Mouse (Mus musculus): ENCODE results near the gene Ankrd36. TPM values are rescaled to one million over a fixed set of nuclear protein-coding genes. Genes with fewer than 3 reads are reported as not detected.

Gene Ankrd36
- polyA plus RNA-seq, 1 experiment from 2014 or later: not detected

GRCm38 (mm10) chr11:5702271-5702956 is 132.9 kb downstream of the Ankrd36 start:
- H3K9me3 ChIP-seq: no peaks in the 10 kb centered on the region
- 81% methylated on average over 5 of the region's 5 CpGs for WGBS
- H3K36me3 ChIP-seq (replicated peaks): peaks cover 35% of the 10 kb centered on the region
- H3K4me3 ChIP-seq: no peak overlapping the region
- no peak for DNase-seq (ENCODE audit: extremely low spot score, low spot score)
- no peaks in the 10 kb centered on the region for H3K27me3 ChIP-seq (ENCODE audit: poor library complexity, severe bottlenecking)
- peaks cover 15% of the 10 kb centered on the region for H3K4me1 ChIP-seq
- H3K27ac ChIP-seq: no peak overlapping the region

DNA sequence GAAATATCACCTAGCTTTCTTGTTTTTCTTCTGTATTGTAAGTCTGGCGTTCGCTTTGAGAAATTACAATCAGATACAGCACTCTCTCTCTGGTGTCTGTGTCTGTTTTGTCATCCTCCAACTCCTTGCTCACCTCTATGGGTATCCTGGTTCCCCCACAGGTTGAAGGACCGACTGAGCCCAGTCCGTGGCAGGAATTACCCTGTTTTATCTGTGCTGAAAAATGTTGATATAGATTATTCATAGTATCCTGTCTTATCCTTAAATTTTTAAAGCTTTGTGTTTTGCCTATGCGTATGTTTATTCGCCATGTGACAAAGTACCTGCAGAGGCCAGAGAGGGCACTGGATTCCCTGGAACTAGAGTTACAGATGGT is 133.5 kb downstream of the Ankrd36 start:
- peaks cover 15% of the 10 kb centered on the region for H3K4me1 ChIP-seq
- no peak overlapping the region for H3K4me3 ChIP-seq
- H3K27ac ChIP-seq: no peak overlapping the region
- no peaks in the 10 kb centered on the region for H3K27me3 ChIP-seq (ENCODE audit: poor library complexity, severe bottlenecking)
- WGBS: 90% methylated on average over 6 of the region's 6 CpGs
- peaks cover 35% of the 10 kb centered on the region for H3K36me3 ChIP-seq (replicated peaks)
- no peaks in the 10 kb centered on the region for H3K9me3 ChIP-seq
- DNase-seq (ENCODE audit: extremely low spot score, low spot score): no peak

DNA sequence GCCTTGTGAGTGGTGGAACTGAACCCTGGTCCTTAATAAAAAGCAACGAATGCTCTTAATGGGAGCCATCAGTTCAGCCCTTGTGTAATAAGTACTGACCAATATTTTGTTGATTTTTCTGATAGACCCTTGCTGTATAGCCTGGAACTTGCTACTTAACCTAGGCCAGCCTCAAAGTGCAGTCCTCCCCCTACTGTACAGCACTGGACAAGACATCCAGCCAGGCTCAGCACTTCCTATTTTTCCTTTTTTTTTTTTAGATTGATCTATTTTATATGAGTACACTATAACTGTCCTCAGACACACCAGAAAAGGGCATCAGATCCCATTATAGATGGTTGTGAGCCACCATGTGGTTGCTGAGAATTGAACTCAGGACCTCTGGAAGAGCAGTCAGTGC is 133.9 kb downstream of the Ankrd36 start:
- Histone ChIP-seq H3K4me3 (no peak overlapping the region), H3K27ac (no peak overlapping the region), H3K4me1 (peaks cover 15% of the 10 kb centered on the region), H3K36me3 (replicated peaks) (peaks cover 35% of the 10 kb centered on the region), H3K9me3 (no peaks in the 10 kb centered on the region), H3K27me3 (ENCODE audit: poor library complexity, severe bottlenecking) (no peaks in the 10 kb centered on the region)
- 94% methylated on average over 1 of the region's 1 CpGs for WGBS
- DNase-seq (ENCODE audit: extremely low spot score, low spot score): no peak

DNA sequence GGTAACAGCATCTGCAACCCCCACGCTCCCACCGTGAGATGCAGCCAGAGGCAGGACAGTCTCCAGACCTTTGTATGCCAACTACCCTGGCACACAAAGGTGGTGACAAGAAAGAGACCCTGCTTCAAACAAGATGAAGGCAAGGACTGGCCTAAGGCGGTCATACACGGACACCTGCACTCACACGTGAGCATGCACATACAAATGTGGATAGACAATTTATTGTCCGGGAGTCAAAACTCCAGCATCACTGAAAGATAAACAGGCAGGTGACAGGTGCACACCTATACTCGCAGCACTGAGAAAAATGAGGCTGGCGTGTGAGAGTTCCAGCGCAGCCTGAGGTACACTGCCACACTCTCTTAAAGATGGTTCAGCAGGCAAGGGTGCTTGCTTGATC is 136.5 kb downstream of the Ankrd36 start:
- no peak overlapping the region for H3K27ac ChIP-seq
- no peaks in the 10 kb centered on the region for H3K27me3 ChIP-seq (ENCODE audit: poor library complexity, severe bottlenecking)
- peaks cover 35% of the 10 kb centered on the region for H3K36me3 ChIP-seq (replicated peaks)
- 94% methylated on average over 9 of the region's 9 CpGs for WGBS
- peaks cover 15% of the 10 kb centered on the region for H3K4me1 ChIP-seq
- no peak for DNase-seq (ENCODE audit: extremely low spot score, low spot score)
- peak overlapping the region; percentile 99 for H3K4me3 ChIP-seq
- no peaks in the 10 kb centered on the region for H3K9me3 ChIP-seq

DNA sequence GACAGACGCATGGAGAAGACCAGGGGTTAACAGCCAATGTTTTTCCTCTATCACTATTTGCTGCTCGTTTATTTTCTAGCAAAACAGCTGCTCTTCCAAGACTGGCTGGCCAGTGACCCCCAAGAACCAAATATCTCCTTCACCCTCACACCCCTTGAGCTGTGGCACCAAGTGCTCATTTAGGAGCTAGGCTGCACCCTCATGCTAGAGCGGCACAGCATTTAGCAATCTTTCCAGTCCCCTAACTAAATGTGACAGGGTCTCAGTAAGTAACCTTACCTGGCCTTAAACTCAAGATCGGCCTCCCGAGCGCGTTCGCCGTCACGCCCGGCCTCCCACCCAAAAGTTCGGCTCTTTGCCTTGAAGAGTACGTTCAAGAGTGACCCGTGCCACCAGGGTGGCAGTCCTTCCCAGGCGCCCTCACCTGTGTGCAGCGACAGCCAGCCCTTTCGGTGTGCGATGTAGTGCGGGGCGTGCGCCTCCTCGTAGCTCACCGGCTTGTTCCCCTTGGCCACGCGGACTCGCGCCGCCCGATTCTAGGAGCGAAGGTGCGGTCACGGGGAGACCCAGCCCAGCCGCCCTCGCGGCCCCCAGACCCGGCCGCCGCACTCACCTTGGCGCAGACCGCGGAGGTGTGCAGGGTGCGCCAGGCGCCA is 137.5 kb downstream of the Ankrd36 start:
- H3K4me1 ChIP-seq: peaks cover 15% of the 10 kb centered on the region
- H3K27ac ChIP-seq: peak overlapping the region; percentile 97
- DNase-seq (ENCODE audit: extremely low spot score, low spot score): no peak
- peaks cover 35% of the 10 kb centered on the region for H3K36me3 ChIP-seq (replicated peaks)
- H3K4me3 ChIP-seq: peak overlapping the region; percentile 99
- no peaks in the 10 kb centered on the region for H3K9me3 ChIP-seq
- no peaks in the 10 kb centered on the region for H3K27me3 ChIP-seq (ENCODE audit: poor library complexity, severe bottlenecking)
- 2% methylated on average over 43 of the region's 43 CpGs for WGBS

- Histone ChIP-seq H3K4me3 (peak overlapping the region; percentile 99), H3K36me3 (replicated peaks) (peaks cover 31% of the 10 kb centered on the region), H3K9me3 (no peaks in the 10 kb centered on the region), H3K27me3 (ENCODE audit: poor library complexity, severe bottlenecking) (no peaks in the 10 kb centered on the region), H3K4me1 (peaks cover 15% of the 10 kb centered on the region), H3K27ac (peak overlapping the region; percentile 97)
- peak; percentile 92 for DNase-seq (ENCODE audit: extremely low spot score, low spot score)
- 20% methylated on average over 47 of the region's 50 CpGs for WGBS
Measured at GRCm38 (mm10) chr11:5707530-5708353, 138.3 kb downstream of the Ankrd36 start.

DNA sequence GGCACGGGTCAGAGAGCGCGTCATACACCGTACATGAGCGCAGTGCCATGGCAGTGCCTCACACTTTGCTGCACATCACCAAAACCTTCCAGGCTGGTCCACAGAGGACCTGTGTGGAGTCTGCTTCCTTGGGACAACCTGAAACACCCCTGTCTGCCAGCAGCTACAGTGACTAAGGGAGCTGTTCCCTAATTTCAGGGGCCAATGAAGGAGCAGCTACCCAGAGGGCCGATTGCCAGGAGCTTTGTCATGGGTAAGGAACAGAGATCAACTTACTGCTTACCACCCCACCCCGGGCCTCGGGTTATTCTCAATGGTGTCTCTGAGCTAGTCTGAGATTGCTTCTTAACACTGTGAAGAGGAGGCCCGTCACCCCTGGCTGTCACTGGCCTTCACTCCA is 145.7 kb downstream of the Ankrd36 start:
- H3K4me1 ChIP-seq: no peaks in the 10 kb centered on the region
- H3K36me3 ChIP-seq (replicated peaks): peaks cover 45% of the 10 kb centered on the region
- no peak overlapping the region for H3K4me3 ChIP-seq
- DNase-seq (ENCODE audit: extremely low spot score, low spot score): no peak
- H3K27me3 ChIP-seq (ENCODE audit: poor library complexity, severe bottlenecking): no peaks in the 10 kb centered on the region
- H3K9me3 ChIP-seq: no peaks in the 10 kb centered on the region
- WGBS: 91% methylated on average over 9 of the region's 9 CpGs
- no peak overlapping the region for H3K27ac ChIP-seq

DNA sequence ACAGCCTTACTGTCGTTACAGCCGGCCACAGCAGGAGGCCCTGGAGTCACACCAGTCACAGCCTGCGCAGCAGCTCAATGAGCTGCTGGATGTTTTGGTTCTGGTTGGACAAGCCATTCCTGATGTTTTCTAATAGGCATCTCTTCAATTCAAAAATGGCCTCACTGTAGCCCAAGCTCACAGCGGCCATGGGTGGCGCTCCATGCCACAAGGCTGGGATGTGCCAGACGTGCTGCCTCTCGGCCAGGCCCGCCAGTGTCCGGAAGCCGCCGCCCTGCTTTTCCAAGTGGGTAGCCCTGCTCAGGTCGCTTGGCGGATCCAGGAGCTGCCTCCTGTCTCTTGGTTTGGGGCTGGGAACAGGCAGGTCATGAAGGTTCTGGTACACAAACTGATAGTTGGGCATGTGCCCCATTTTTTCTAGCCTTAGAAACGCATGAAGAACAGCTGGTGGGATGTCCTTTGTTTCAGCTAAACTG is 146.2 kb downstream of the Ankrd36 start, which contains the start of gene Mrps24:
TSS of gene Mrps24 (minus strand) at position 51 of the 476 bp plus-strand sequence.
- H3K36me3 ChIP-seq (replicated peaks): peaks cover 45% of the 10 kb centered on the region
- 83% methylated on average over 14 of the region's 14 CpGs for WGBS
- no peaks in the 10 kb centered on the region for H3K4me1 ChIP-seq
- H3K9me3 ChIP-seq: no peaks in the 10 kb centered on the region
- no peak within 1 kb of the TSS for H3K27ac ChIP-seq
- no peak within 1 kb of the TSS for H3K4me3 ChIP-seq
- no peak for DNase-seq (ENCODE audit: extremely low spot score, low spot score)
- H3K27me3 ChIP-seq (ENCODE audit: poor library complexity, severe bottlenecking): no peaks in the 10 kb centered on the region

GRCm38 (mm10) chr11:5716246-5716645 is 146.8 kb downstream of the Ankrd36 start:
- Histone ChIP-seq H3K9me3 (no peaks in the 10 kb centered on the region), H3K36me3 (replicated peaks) (peaks cover 45% of the 10 kb centered on the region)
- WGBS: 96% methylated on average over 11 of the region's 11 CpGs

DNA sequence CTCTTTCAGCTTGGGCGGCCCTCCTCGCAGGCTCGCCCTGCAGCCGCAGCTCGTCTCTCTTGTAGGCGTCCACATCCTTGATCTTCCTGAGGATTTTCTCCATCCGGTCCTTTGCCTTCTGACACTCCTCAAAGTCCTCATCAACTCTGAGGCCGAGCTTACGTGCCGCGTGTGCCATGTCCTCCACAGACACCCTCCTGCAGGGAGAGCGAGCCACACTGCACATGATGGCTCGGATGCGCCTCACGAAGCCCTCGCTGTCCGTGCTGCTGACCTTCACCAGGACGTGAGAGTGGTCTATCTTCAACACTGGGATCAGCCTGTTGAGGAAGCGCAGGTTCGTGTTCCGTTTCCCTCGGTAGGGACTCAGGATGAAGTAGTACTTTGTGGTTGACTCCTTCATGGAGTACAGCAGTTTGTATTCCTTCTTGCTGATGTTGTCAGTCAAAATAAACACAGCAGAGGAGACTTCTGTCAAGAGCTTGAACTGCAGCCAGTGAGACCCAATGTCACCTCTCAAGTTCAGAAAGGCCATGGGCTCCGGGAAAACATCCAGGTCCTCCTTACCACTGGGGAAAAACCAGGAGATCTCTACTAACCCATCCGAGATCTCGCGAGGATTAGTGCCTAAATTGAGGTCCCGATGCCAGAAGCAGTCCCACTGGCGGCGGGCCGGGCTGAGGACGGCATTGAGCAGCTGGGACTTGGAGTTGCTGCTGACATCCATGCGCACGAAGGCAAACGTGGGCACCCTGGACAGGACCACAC is 147.6 kb downstream of the Ankrd36 start:
- no peaks in the 10 kb centered on the region for H3K4me1 ChIP-seq
- no peaks in the 10 kb centered on the region for H3K9me3 ChIP-seq
- DNase-seq (ENCODE audit: extremely low spot score, low spot score): no peak
- no peaks in the 10 kb centered on the region for H3K27me3 ChIP-seq (ENCODE audit: poor library complexity, severe bottlenecking)
- 94% methylated on average over 34 of the region's 34 CpGs for WGBS
- no peak overlapping the region for H3K4me3 ChIP-seq
- peaks cover 48% of the 10 kb centered on the region for H3K36me3 ChIP-seq (replicated peaks)
- no peak overlapping the region for H3K27ac ChIP-seq

More at GRCm38 (mm10) chr11:5716246-5716645, 146.8 kb downstream of the Ankrd36 start:
- no peaks in the 10 kb centered on the region for H3K27me3 ChIP-seq (ENCODE audit: poor library complexity, severe bottlenecking)
- H3K4me3 ChIP-seq: no peak overlapping the region
- no peak for DNase-seq (ENCODE audit: extremely low spot score, low spot score)
- no peaks in the 10 kb centered on the region for H3K4me1 ChIP-seq
- no peak overlapping the region for H3K27ac ChIP-seq

DNA sequence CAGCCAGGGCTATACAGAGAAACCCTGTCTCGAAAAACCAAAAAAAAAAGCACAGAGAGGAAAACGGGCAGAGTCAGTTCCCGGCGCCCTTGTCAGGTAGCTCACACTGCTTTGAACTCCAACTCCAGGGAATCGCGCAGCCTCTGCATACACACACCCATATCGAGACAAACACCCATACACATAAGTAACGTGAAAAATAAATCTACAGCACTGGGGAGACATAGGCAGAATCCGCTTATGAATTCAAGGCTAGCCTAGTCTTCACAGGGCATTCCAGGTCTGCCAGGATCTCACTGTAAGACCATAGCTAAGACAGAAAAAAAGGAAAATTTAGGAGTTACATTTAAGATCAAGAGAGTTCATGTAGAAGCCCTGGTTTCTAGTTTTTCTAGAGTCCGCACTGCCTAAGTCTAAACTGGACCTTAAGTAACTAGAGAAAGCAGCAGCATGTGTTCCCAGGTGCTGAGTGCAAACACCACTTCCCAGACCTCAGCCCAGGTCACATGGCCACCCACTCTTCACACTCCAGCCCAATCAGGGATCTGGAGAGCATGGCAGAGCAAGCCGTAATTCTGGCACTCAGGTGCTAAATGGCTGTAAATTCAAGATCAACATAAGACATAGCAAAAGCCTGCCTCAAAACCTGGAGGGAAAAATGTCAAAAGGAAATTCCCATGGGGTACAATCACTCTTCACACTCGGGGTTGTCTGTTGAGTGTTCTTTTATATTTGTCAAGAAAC is 149.3 kb downstream of the Ankrd36 start:
- no peaks in the 10 kb centered on the region for H3K9me3 ChIP-seq
- H3K27ac ChIP-seq: no peak overlapping the region
- 90% methylated on average over 12 of the region's 12 CpGs for WGBS
- no peak overlapping the region for H3K4me3 ChIP-seq
- H3K36me3 ChIP-seq (replicated peaks): peaks cover 52% of the 10 kb centered on the region
- no peaks in the 10 kb centered on the region for H3K27me3 ChIP-seq (ENCODE audit: poor library complexity, severe bottlenecking)
- no peak for DNase-seq (ENCODE audit: extremely low spot score, low spot score)
- H3K4me1 ChIP-seq: no peaks in the 10 kb centered on the region
